Mouse (Mus musculus): Measurements from ENCODE around the gene Larp1.

Gene Larp1

GRCm38 (mm10) chr11:58097621-58098365 is 88.9 kb downstream of the Larp1 start:
- no peak for TF ChIP-seq GATA4 (IDR thresholded peaks at IDR 0.05; ENCODE audit: insufficient replicate concordance, low read length)

GRCm38 (mm10) chr11:58100006-58100405 is 91.1 kb downstream of the Larp1 start:
- no peak for TF ChIP-seq GATA4 (IDR thresholded peaks at IDR 0.05; ENCODE audit: insufficient replicate concordance, low read length)

GRCm38 (mm10) chr11:58101194-58101720 is 92.4 kb downstream of the Larp1 start:
- TF ChIP-seq GATA4 (IDR thresholded peaks at IDR 0.05; ENCODE audit: insufficient replicate concordance, low read length) = no peak

- TF ChIP-seq GATA4 (IDR thresholded peaks at IDR 0.05; ENCODE audit: insufficient replicate concordance, low read length) = no peak
Observed at GRCm38 (mm10) chr11:58102146-58102545, 93.3 kb downstream of the Larp1 start.

- no peak for TF ChIP-seq GATA4 (IDR thresholded peaks at IDR 0.05; ENCODE audit: insufficient replicate concordance, low read length)
Observed at GRCm38 (mm10) chr11:58102581-58103343, 93.9 kb downstream of the Larp1 start.

GRCm38 (mm10) chr11:58103344-58103653 is 94.4 kb downstream of the Larp1 start:
- TF ChIP-seq GATA4 (IDR thresholded peaks at IDR 0.05; ENCODE audit: insufficient replicate concordance, low read length) = no peak

- TF ChIP-seq GATA4 (IDR thresholded peaks at IDR 0.05; ENCODE audit: insufficient replicate concordance, low read length) = peak; percentile 68; the same call in 1 of the 2 replicates
Observed at GRCm38 (mm10) chr11:58103697-58104306, 94.9 kb downstream of the Larp1 start, which contains the start of gene Cnot8. Gene Cnot8 (plus strand): TSS chr11:58104153.

GRCm38 (mm10) chr11:58104351-58104791 is 95.5 kb downstream of the Larp1 start:
- no peak for TF ChIP-seq GATA4 (IDR thresholded peaks at IDR 0.05; ENCODE audit: insufficient replicate concordance, low read length)

GRCm38 (mm10) chr11:58107009-58107408 is 98.1 kb downstream of the Larp1 start:
- no peak for TF ChIP-seq GATA4 (IDR thresholded peaks at IDR 0.05; ENCODE audit: insufficient replicate concordance, low read length)

GRCm38 (mm10) chr11:58107664-58108337 is 98.9 kb downstream of the Larp1 start:
- no peak for TF ChIP-seq GATA4 (IDR thresholded peaks at IDR 0.05; ENCODE audit: insufficient replicate concordance, low read length)

All from liver, adult (tissue).